Mouse (Mus musculus) heart, embryonic 11.5 days (tissue): ENCODE measurements at regions not wholly inside any gene's neighbourhood (a gene's known extent, or its start where the extent isn't known, plus 50 kb on each side); places are given as distances from the start of the nearest gene placed in this dataset.

ENCODE experiments used
- ATAC-seq: fragments of 200-750 bp; cut with Nextera tagmentation; replicated peaks from 2 replicates; pipeline ENCODE4 v1.8.0; 2017; ENCODE audit warnings: moderate library complexity; ENCODE audit not compliant: insufficient number of reproducible peaks, low FRiP score, low TSS enrichment
- H3K27ac ChIP-seq: fragments of 300-500 bp; sonication (generic); 2 replicates; pipeline ENCODE4 v1.5.1; 2014; ENCODE audit warnings: mild to moderate bottlenecking, low read depth, low read length
- H3K27me3 ChIP-seq: fragments of 300-500 bp; sonication (generic); 2 replicates; pipeline ENCODE4 v1.6.1; 2014; ENCODE audit warnings: mild to moderate bottlenecking, low read length, mixed read lengths; ENCODE audit not compliant: control insufficient read depth, insufficient read depth
- H3K36me3 ChIP-seq: fragments of 300-500 bp; sonication (generic); 2 replicates; pipeline ENCODE4 v1.6.1; 2014; ENCODE audit warnings: mild to moderate bottlenecking, low read length, moderate library complexity, mixed read lengths; ENCODE audit not compliant: control insufficient read depth, insufficient read depth
- H3K4me1 ChIP-seq: fragments of 300-500 bp; sonication (generic); 2 replicates; pipeline ENCODE4 v1.6.1; 2014; ENCODE audit warnings: low read length; ENCODE audit not compliant: control insufficient read depth, insufficient read depth
- H3K4me2 ChIP-seq: fragments of 300-500 bp; sonication (generic); 2 replicates; pipeline ENCODE4 v1.6.1; 2014; ENCODE audit warnings: mild to moderate bottlenecking, moderate library complexity
- H3K4me3 ChIP-seq: fragments of 300-500 bp; sonication (generic); 2 replicates; pipeline ENCODE4 v1.5.1; 2014; ENCODE audit warnings: low read depth, low read length
- H3K9ac ChIP-seq: fragments of 300-500 bp; sonication (generic); 2 replicates; pipeline ENCODE4 v1.6.1; 2014; ENCODE audit warnings: mild to moderate bottlenecking, low read depth, low read length, moderate library complexity
- H3K9me3 ChIP-seq: fragments of 300-500 bp; sonication (generic); replicated peaks from 2 replicates; pipeline ENCODE4 v1.6.1; 2016; ENCODE audit warnings: low read length; ENCODE audit not compliant: control insufficient read depth
- WGBS: fragments of 180-500 bp; shearing (Covaris S2); extraction: QIAGEN DNeasy Blood & Tissue Kit; methylation state at CpG from one replicate; pipeline ENCODE4 v1.1.7; 2014; ENCODE audit not compliant: insufficient replicate concordance; 5-methylcytosine and 5-hydroxymethylcytosine counted together

- H3K27ac ChIP-seq: no peak overlapping the region
- H3K9me3 ChIP-seq: no peaks in the 10 kb centered on the region
- H3K4me1 ChIP-seq: no peaks in the 10 kb centered on the region
- no peak overlapping the region for H3K4me2 ChIP-seq
- no peak overlapping the region for H3K4me3 ChIP-seq
- H3K36me3 ChIP-seq: no peaks in the 10 kb centered on the region
- H3K27me3 ChIP-seq: no peaks in the 10 kb centered on the region
- H3K9ac ChIP-seq: no peak overlapping the region
- WGBS: 71% methylated on average over 5 of the region's 5 CpGs
- ATAC-seq: no peak
These were observed 92.7 kb upstream of the Cdh5 start for GRCm38 (mm10) chr8:104008756-104009155.

DNA sequence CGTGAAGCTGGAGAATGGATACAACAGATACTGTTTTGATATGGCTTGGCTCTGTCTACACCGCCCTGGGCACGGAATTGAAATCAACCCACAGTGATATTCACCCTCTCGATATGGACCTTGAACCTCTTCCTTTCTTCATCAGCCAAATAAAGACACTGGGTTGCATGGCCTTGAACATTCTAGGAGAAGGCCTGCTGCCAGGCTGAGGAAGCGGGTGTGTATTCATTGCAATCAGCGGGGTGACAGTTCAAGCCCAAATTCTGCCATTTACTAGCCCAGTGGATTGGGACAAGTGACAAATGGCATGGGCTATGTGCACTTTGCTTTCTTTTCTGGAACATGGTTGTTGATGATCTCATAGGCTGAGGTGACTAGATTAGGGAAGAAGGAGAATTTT is 92.1 kb upstream of the Cdh5 start:
- no peak overlapping the region for H3K27ac ChIP-seq
- no peak overlapping the region for H3K4me2 ChIP-seq
- WGBS: 76% methylated on average over 6 of the region's 6 CpGs
- H3K9me3 ChIP-seq: no peaks in the 10 kb centered on the region
- no peak for ATAC-seq
- no peaks in the 10 kb centered on the region for H3K27me3 ChIP-seq
- no peak overlapping the region for H3K4me3 ChIP-seq
- no peaks in the 10 kb centered on the region for H3K4me1 ChIP-seq
- no peaks in the 10 kb centered on the region for H3K36me3 ChIP-seq
- H3K9ac ChIP-seq: no peak overlapping the region

GRCm38 (mm10) chr8:104022231-104022630 is 79.2 kb upstream of the Cdh5 start:
- Histone ChIP-seq H3K9ac (no peak overlapping the region), H3K4me2 (no peak overlapping the region), H3K4me1 (0 out of 2 replicates have a peak, but pooled peaks cover 7% of the 10 kb centered on the region), H3K27ac (no peak overlapping the region), H3K4me3 (no peak overlapping the region), H3K27me3 (no peaks in the 10 kb centered on the region), H3K36me3 (no peaks in the 10 kb centered on the region), H3K9me3 (no peaks in the 10 kb centered on the region)
- 80% methylated on average over 7 of the region's 7 CpGs for WGBS
- no peak for ATAC-seq

DNA sequence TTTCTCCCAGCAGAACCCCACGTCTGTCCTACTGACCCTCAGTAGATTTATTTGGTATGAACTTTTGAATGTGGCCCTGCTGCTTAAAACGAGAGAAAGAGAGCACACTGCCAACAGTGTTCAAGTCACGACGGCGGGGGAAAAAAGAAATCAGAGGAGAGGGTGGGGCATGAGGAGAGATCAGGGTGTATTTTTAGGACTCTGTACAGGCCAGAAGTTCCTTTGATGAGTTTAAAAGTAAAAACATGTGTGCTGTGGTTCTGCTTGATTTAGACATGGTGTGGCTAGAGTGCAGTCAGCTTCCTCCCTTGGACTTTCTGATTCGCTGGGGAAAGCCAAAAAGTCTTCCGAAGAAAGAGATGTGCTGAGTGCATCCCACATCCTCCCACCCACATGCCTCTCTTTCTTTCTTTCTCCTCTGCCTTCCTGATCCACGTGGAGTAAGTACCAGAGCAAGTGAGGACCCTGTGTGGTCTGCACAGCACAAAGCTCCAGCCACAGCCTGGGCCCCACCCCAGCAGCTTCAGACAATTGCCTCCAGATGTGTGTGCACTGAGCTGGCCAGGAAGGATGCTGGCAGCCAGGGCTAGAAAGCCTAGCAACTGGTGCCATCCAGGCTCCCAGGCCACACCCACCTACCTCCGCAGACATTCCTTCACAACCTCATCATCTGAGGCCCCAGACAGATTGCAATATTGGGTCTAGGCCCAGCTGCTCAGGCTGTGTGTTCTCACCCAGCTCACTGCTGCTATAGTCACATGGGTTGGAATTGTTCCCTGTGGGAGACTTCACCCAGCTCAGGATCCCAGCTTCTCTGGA is 78.5 kb upstream of the Cdh5 start:
- Histone ChIP-seq H3K4me3 (no peak overlapping the region), H3K9me3 (no peaks in the 10 kb centered on the region), H3K4me1 (0 out of 2 replicates have a peak, but pooled peaks cover 7% of the 10 kb centered on the region), H3K4me2 (no peak overlapping the region), H3K36me3 (no peaks in the 10 kb centered on the region), H3K9ac (no peak overlapping the region), H3K27ac (no peak overlapping the region; the same call in 1 of the 2 replicates), H3K27me3 (no peaks in the 10 kb centered on the region)
- WGBS: 51% methylated on average over 9 of the region's 9 CpGs
- ATAC-seq: 0 out of 2 replicates have a peak, but pooled peaks have one; percentile 23

GRCm38 (mm10) chr8:104027161-104027821 is 74.1 kb upstream of the Cdh5 start:
- ATAC-seq: no peak
- Histone ChIP-seq H3K9me3 (peaks cover 8% of the 10 kb centered on the region), H3K36me3 (no peaks in the 10 kb centered on the region), H3K27ac (no peak overlapping the region), H3K27me3 (no peaks in the 10 kb centered on the region), H3K9ac (no peak overlapping the region), H3K4me2 (no peak overlapping the region), H3K4me1 (peaks cover 8% of the 10 kb centered on the region; the same call in 1 of the 2 replicates), H3K4me3 (no peak overlapping the region)
- 78% methylated on average over 11 of the region's 11 CpGs for WGBS

GRCm38 (mm10) chr8:104028626-104029025 is 72.8 kb upstream of the Cdh5 start:
- H3K4me2 ChIP-seq: peak overlapping the region; percentile 53
- peak; percentile 43; the same call in 1 of the 2 replicates for ATAC-seq
- no peak overlapping the region for H3K9ac ChIP-seq
- H3K4me1 ChIP-seq: peaks cover 8% of the 10 kb centered on the region; the same call in 1 of the 2 replicates
- H3K4me3 ChIP-seq: no peak overlapping the region
- H3K36me3 ChIP-seq: no peaks in the 10 kb centered on the region
- no peaks in the 10 kb centered on the region for H3K27me3 ChIP-seq
- H3K27ac ChIP-seq: no peak overlapping the region
- WGBS: 2% methylated on average over 22 of the region's 22 CpGs
- peaks cover 8% of the 10 kb centered on the region for H3K9me3 ChIP-seq

DNA sequence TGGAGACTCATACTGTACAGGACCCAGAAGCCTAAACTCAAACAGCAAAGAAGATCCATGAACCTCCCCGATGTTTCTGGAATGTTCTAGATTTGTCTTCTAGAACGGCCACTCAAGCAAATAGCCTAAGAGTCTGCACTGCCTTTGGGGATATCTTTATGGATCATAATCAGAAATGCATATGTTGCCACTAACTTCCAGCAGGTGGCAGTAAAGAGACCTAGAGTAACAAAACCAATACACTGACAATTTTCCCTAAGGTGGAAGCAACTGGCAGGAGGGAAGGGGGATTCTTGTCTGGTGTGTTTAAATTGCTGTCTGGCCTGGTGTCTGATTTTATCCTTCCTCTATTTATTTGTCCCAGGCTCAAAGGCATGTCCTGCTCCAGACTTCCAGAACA is 69.2 kb upstream of the Cdh5 start:
- no peaks in the 10 kb centered on the region for H3K36me3 ChIP-seq
- peaks cover 8% of the 10 kb centered on the region for H3K9me3 ChIP-seq
- H3K4me3 ChIP-seq: no peak overlapping the region
- H3K4me2 ChIP-seq: no peak overlapping the region
- no peak overlapping the region for H3K9ac ChIP-seq
- ATAC-seq: no peak
- H3K27ac ChIP-seq: no peak overlapping the region
- 84% methylated on average over 2 of the region's 2 CpGs for WGBS
- H3K27me3 ChIP-seq: no peaks in the 10 kb centered on the region
- H3K4me1 ChIP-seq: peaks cover 5% of the 10 kb centered on the region; the same call in 1 of the 2 replicates

GRCm38 (mm10) chr8:104033148-104033547 is 68.3 kb upstream of the Cdh5 start:
- ATAC-seq: no peak
- Histone ChIP-seq H3K9me3 (peaks cover 8% of the 10 kb centered on the region), H3K9ac (no peak overlapping the region), H3K4me2 (no peak overlapping the region), H3K27ac (no peak overlapping the region), H3K4me1 (peaks cover 5% of the 10 kb centered on the region; the same call in 1 of the 2 replicates), H3K4me3 (no peak overlapping the region), H3K36me3 (no peaks in the 10 kb centered on the region), H3K27me3 (no peaks in the 10 kb centered on the region; the same call in 1 of the 2 replicates)
- WGBS: 37% methylated on average over 2 of the region's 2 CpGs
